Mouse (Mus musculus) hindbrain, embryonic 14.5 days (tissue): ENCODE results near the gene Grpel1. TPM values are rescaled to one million over a fixed set of nuclear protein-coding genes. Genes with fewer than 3 reads are reported as not detected.

Experiments used
- ATAC-seq: fragments of 200-750 bp; cut with Nextera tagmentation; 2 replicates; pipeline ENCODE4 v1.8.0; 2017; ENCODE audit warnings: moderate number of reproducible peaks, mild to moderate bottlenecking, moderate TSS enrichment, moderate library complexity; ENCODE audit not compliant: low FRiP score
- DNase-seq: peaks from one replicate; pipeline ENCODE4 v3.0.0-alpha.2; 2015; ENCODE audit warnings: low spot score
- H3K27ac ChIP-seq: fragments of 300-500 bp; sonication (generic); 2 replicates; pipeline ENCODE4 v1.5.1; 2014; ENCODE audit warnings: mild to moderate bottlenecking, moderate library complexity
- H3K27me3 ChIP-seq: fragments of 300-500 bp; sonication (generic); 2 replicates; pipeline ENCODE4 v1.6.1; 2014; ENCODE audit warnings: mild to moderate bottlenecking, low read length, mixed read lengths; ENCODE audit not compliant: control insufficient read depth, insufficient read depth
- H3K36me3 ChIP-seq: fragments of 300-500 bp; sonication (generic); replicated peaks from 2 replicates; pipeline ENCODE4 v1.6.1; 2014; ENCODE audit not compliant: control insufficient read depth, insufficient read depth
- H3K4me1 ChIP-seq: fragments of 300-500 bp; sonication (generic); replicated peaks from 2 replicates; pipeline ENCODE4 v1.6.1; 2014; ENCODE audit warnings: antibody characterized with exemption, low read length, mixed read lengths; ENCODE audit not compliant: control insufficient read depth, insufficient read depth
- H3K4me2 ChIP-seq: fragments of 300-500 bp; sonication (generic); replicated peaks from 2 replicates; pipeline ENCODE4 v1.6.1; 2014; ENCODE audit warnings: mild to moderate bottlenecking, moderate library complexity
- H3K4me3 ChIP-seq: fragments of 300-500 bp; sonication (generic); replicated peaks from 2 replicates; pipeline ENCODE4 v1.5.1; 2014; ENCODE audit warnings: mild to moderate bottlenecking, low read length
- H3K9ac ChIP-seq: fragments of 300-500 bp; sonication (generic); 2 replicates; pipeline ENCODE4 v1.6.1; 2014
- H3K9me3 ChIP-seq: fragments of 300-500 bp; sonication (generic); 2 replicates; pipeline ENCODE4 v1.6.1; 2016; ENCODE audit warnings: low read length; ENCODE audit not compliant: control insufficient read depth
- WGBS: fragments of 180-500 bp; shearing (Covaris S2); extraction: QIAGEN DNeasy Blood & Tissue Kit; methylation state at CpG from one replicate; pipeline ENCODE4 v1.1.7; 2014; 5-methylcytosine and 5-hydroxymethylcytosine counted together
- polyA plus RNA-seq: library from polyadenylated mRNA; unstranded; fragments of >200 nt; fragmentation: Nextera tagmentation; extraction: Ambion mirVana; gene quantifications from 2 replicates; pipeline ENCODE4 v1.2.1, GENCODE M21; 2014

The Grpel1 gene
- polyA plus RNA-seq, result 46.0 and 47.4 TPM in 2 replicates

DNA sequence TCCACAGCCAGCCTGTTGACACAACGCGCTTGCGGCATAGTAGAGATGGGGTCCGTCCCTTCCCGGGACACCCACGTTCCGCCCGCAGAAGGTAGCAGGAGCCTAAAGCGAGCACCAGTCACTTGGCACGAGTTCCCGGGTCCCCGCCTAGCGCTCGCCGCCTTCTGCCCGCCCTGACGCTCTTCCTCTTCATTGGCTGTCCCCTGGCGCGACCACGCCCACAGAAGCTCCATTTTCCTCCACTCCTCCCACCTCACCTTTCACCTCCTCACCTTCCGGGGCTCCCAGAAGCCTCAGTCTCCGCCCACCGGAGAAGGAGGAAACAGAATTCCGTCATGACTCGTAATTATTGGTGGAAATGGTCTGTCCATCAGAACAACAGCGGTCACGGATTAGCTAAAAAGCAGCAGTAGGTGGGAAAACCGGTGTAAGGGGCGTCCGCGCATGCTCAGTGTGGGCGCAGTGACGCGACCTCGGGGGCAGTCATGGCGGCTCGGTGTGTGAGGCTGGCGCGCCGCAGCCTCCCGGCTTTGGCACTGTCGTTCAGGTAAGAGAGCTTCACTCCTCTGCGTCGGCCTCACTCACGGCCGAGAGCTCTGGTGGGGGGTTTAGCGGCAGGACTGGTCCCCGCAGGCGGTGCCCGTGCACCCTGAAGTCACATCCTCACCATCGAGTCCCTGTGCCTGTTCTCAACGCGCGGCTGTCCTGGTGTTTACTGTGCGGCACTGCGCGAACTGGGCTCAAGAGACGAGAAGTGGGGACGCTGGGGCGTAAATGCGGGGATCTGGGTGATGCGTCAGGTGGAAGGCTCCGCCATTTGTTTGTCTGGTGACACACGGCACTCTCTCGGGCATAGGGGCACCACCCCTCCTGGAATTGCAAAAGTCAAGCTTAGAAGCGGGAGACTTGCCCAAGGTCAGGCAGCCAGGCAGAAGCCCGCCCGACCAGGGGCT is at the start of gene Grpel1:
Grpel1 (plus strand) TSS at position 290 of the 953 bp plus-strand sequence.
- Histone ChIP-seq H3K27me3 (no peaks in the 10 kb centered on the region), H3K4me3 (peak within 1 kb of the TSS; percentile 70), H3K36me3 (peaks cover 17% of the 10 kb centered on the region), H3K27ac (peak within 1 kb of the TSS; percentile 58), H3K4me1 (peaks cover 17% of the 10 kb centered on the region), H3K4me2 (peak within 1 kb of the TSS; percentile 98), H3K9ac (peak within 1 kb of the TSS; percentile 76), H3K9me3 (no peaks in the 10 kb centered on the region)
- WGBS, result under 1% methylated on average over 68 of the region's 68 CpGs
- DNase-seq, result peak; percentile 99
- peak; percentile 97 for ATAC-seq

DNA sequence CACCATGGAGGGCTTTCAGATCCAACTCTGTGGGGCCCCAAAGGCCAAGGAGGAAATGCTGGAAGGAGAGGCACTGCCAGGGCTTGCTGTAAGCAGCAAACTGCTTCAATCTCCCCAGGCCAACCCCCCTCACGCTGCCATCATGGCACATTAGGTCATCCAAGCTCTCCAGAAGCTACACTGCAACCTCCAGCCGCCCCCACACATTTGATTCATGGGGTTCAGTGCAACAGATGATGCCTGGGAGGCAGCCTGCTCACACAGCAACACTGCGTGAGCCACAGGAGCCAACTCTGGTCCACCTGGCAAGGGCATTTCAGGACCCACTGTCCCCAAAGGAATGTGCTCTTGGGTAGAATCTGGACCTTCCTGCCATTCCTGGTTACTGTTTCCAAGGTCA is 44.9 kb upstream of the Grpel1 start:
- no peaks in the 10 kb centered on the region for H3K27me3 ChIP-seq
- no peak overlapping the region for H3K4me2 ChIP-seq
- no peak overlapping the region for H3K27ac ChIP-seq
- H3K36me3 ChIP-seq, result no peaks in the 10 kb centered on the region
- no peaks in the 10 kb centered on the region for H3K9me3 ChIP-seq
- no peak overlapping the region for H3K9ac ChIP-seq
- DNase-seq, result no peak
- no peak overlapping the region for H3K4me3 ChIP-seq
- WGBS, result 74% methylated on average over 3 of the region's 3 CpGs
- no peak for ATAC-seq
- H3K4me1 ChIP-seq, result no peaks in the 10 kb centered on the region

DNA sequence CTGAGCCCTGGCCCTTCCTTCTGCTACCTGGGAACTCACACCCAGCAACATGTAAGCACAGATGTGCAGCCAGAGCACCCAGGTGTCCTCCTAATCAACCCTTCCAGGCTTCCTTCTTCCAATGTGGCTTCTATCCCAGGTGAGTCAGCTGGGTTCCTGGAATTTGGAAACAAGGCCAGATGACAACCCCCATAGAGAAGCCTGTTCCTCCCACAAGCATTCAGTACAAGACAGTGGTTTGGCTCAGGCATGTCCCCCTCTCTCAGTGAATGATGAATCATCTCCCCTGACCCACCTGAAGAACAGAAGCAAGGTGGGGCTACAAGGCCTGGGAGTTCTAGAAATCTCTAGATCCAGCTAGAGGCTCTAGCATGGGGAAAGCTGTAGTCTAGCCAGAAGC is 42.1 kb upstream of the Grpel1 start:
- no peak overlapping the region for H3K4me2 ChIP-seq
- no peak overlapping the region for H3K9ac ChIP-seq
- H3K36me3 ChIP-seq, result no peaks in the 10 kb centered on the region
- no peak overlapping the region for H3K4me3 ChIP-seq
- no peaks in the 10 kb centered on the region for H3K9me3 ChIP-seq
- H3K27ac ChIP-seq, result no peak overlapping the region
- no peaks in the 10 kb centered on the region for H3K27me3 ChIP-seq
- no peak for DNase-seq
- no peaks in the 10 kb centered on the region for H3K4me1 ChIP-seq
- no peak for ATAC-seq

DNA sequence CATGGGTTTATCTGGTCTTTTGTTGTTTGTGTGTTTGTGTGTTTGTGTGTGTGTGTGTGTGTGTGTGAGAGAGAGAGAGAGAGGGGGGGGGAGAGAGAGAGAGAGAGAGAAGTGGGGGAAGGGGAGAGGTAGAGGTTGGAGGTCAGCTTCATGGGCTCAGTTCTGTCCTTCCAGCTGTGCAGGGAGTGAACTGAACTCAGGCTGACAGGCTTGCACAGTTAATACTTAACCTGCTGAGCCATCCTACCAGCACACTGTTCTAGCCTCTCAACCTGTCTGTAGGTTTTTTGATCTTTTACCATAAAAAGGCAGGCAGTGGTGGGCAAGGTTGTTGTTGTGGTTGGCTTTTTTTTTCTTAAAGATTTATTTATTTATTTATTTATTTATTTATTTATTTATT is 40.1 kb upstream of the Grpel1 start:
- H3K36me3 ChIP-seq, result no peaks in the 10 kb centered on the region
- H3K9me3 ChIP-seq, result no peaks in the 10 kb centered on the region
- H3K9ac ChIP-seq, result no peak overlapping the region
- H3K4me1 ChIP-seq, result 0 out of 2 replicates have a peak, but pooled peaks cover 4% of the 10 kb centered on the region
- no peak overlapping the region for H3K4me3 ChIP-seq
- H3K27me3 ChIP-seq, result no peaks in the 10 kb centered on the region
- no peak overlapping the region for H3K27ac ChIP-seq
- no peak overlapping the region for H3K4me2 ChIP-seq
- DNase-seq (no peak), ATAC-seq (no peak)

DNA sequence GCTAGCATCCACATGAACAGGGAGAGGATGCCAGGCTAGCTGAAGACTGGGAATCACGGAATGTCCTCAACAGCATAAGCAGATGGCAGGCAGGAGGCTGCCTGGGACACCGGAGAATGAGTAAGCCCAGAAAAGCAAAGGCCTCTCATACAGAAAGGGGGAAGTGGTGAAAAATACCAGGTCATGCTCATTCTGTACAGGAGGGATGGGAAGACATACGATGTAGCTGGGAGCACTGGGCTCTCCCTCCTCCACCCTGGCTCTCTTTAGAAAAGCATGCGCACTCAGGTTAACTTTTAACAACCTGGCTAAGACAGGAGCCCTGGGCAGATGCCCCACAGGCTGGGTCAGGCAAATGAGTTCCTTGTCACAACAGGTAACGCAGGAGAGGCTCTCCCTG is 38.4 kb upstream of the Grpel1 start:
- Histone ChIP-seq H3K9ac (no peak overlapping the region), H3K4me3 (no peak overlapping the region), H3K27me3 (no peaks in the 10 kb centered on the region), H3K9me3 (no peaks in the 10 kb centered on the region), H3K4me2 (no peak overlapping the region), H3K36me3 (no peaks in the 10 kb centered on the region), H3K4me1 (0 out of 2 replicates have a peak, but pooled peaks cover 4% of the 10 kb centered on the region), H3K27ac (no peak overlapping the region)
- no peak for DNase-seq
- ATAC-seq, result no peak
- 80% methylated on average over 5 of the region's 5 CpGs for WGBS

DNA sequence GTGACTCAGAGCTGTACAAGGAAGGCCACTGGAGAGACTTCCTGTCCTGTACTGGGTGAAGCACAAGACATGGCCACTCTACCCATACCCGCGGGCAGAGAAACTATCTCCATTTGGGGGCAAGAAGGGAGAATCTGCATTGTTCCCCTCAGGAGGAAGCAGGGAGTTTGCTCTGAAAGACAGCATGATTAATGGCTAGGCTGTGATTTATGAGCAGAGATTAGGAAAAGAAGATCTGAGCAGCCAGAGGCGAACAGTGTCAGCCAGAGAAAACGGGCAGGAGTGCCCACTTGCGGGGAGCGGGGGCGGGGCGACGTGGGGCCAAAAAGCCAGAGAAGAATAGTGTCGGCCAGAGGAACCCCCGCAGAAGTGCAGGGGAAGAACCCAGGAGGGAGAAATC is 37.0 kb upstream of the Grpel1 start:
- Histone ChIP-seq H3K4me3 (no peak overlapping the region), H3K36me3 (no peaks in the 10 kb centered on the region), H3K4me1 (0 out of 2 replicates have a peak, but pooled peaks cover 4% of the 10 kb centered on the region), H3K4me2 (no peak overlapping the region), H3K9ac (no peak overlapping the region), H3K27me3 (no peaks in the 10 kb centered on the region), H3K9me3 (no peaks in the 10 kb centered on the region), H3K27ac (no peak overlapping the region)
- DNase-seq (no peak), ATAC-seq (no peak)
- 38% methylated on average over 11 of the region's 11 CpGs for WGBS

DNA sequence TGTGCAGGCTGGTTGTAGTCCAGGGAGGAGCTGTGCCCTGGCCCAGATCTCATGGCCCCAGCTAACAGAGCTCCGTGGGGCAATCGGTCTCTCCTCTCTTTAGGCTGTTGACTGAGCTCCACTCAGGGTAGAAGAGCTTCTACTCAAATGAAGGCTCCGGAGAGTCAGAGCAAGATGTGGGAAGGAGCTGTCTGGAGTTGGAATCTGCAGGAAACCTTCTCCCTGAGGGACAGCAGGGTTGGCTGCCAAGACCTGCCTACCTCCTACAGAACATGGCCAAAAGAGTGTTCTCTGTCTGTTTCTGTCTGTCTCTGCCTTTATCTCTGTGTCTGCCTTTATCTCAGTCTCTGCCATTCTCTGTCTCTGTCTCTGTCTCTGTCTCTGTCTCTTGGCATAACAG is 35.2 kb upstream of the Grpel1 start:
- H3K36me3 ChIP-seq, result no peaks in the 10 kb centered on the region
- WGBS, result 87% methylated on average over 3 of the region's 3 CpGs
- ATAC-seq, result no peak

DNA sequence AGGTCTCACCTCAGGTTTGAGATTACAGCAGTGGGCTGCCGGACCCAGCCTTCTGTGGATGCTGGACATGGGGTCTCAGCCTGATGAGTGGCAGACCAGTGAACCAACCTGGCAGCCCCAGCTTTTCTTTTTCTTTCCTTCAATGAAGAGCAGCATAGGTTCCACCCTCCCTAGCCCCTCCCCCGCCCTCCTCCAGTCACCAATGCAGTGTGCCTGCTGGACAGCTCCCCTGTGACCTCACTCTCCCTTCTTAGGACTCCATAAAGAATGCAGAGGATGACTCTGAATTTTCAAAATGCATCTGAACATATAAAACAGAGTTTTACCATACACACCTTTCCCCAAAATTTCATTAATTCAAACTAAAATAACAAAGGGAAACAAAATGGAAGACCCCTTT is 33.1 kb upstream of the Grpel1 start:
- no peaks in the 10 kb centered on the region for H3K36me3 ChIP-seq
- no peak overlapping the region for H3K4me3 ChIP-seq
- WGBS, result 58% methylated on average over 2 of the region's 2 CpGs
- no peaks in the 10 kb centered on the region for H3K9me3 ChIP-seq
- no peak overlapping the region for H3K27ac ChIP-seq
- H3K4me1 ChIP-seq, result peaks cover 12% of the 10 kb centered on the region
- no peak overlapping the region for H3K4me2 ChIP-seq
- no peak overlapping the region for H3K9ac ChIP-seq
- no peaks in the 10 kb centered on the region for H3K27me3 ChIP-seq
- ATAC-seq, result no peak
- no peak for DNase-seq

More for the DNA sequence above, 35.2 kb upstream of the Grpel1 start:
- no peak overlapping the region for H3K27ac ChIP-seq
- no peak for DNase-seq
- H3K9me3 ChIP-seq, result no peaks in the 10 kb centered on the region
- H3K4me3 ChIP-seq, result no peak overlapping the region
- no peaks in the 10 kb centered on the region for H3K27me3 ChIP-seq
- no peak overlapping the region for H3K9ac ChIP-seq
- no peak overlapping the region for H3K4me2 ChIP-seq
- peaks cover 10% of the 10 kb centered on the region for H3K4me1 ChIP-seq

DNA sequence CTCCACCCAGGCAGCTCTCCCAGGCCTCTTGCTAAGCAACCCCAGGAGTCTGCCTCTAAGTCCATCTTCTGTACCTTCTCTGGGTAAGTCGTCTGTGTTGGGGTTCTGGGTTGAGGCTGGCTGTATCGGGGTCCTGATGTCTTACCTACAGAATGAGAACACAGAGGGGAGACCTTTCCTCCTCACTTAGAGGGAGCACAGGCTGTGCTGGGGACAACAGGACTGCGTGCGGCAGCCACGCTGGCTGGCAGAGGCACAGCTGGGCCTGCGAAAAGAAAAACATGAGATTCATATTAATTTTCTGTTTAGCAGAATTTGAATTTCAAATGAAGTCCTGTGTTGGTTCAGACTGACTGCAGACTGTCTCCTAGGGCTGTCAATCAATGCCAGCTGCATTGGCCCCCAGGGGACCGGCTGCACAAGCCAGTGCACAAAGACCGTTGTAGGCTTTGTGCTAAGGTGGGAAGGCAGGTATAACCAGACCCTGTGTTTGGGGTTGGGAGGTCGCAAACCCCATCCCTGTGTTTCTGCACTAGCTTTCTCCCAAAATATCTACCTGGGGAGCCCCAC is 30.3 kb upstream of the Grpel1 start:
- Histone ChIP-seq H3K4me1 (peaks cover 8% of the 10 kb centered on the region), H3K9ac (0 out of 2 replicates have a peak overlapping the region, but pooled peaks have one; percentile 20), H3K27ac (peak overlapping the region; percentile 56), H3K27me3 (no peaks in the 10 kb centered on the region), H3K4me3 (no peak overlapping the region), H3K9me3 (no peaks in the 10 kb centered on the region), H3K36me3 (no peaks in the 10 kb centered on the region), H3K4me2 (no peak overlapping the region)
- 28% methylated on average over 9 of the region's 9 CpGs for WGBS
- ATAC-seq (peak; percentile 48; the same call in 1 of the 2 replicates), DNase-seq (no peak)
